Mouse (Mus musculus): ENCODE measurements around the gene Catip. TPM values are rescaled to one million over a fixed set of nuclear protein-coding genes. Genes with fewer than 3 reads are reported as not detected.

Gene Catip
- total RNA-seq, 2 experiments from 2014 or later = 0.29 to 0.45 TPM

- DNase-seq = no peak
- intact Hi-C loops (cut with DNase I) = no loop called here
Observed at GRCm38 (mm10) chr1:74380484-74380883, 18.6 kb downstream of the Catip start.

GRCm38 (mm10) chr1:74381588-74382021 lies 19.7 kb downstream of the Catip start:
- no peak for DNase-seq
- intact Hi-C loops (cut with DNase I) = no loop called here

GRCm38 (mm10) chr1:74383385-74383784 lies 21.5 kb downstream of the Catip start:
- intact Hi-C loops (cut with DNase I) = no loop called here
- DNase-seq = no peak

- intact Hi-C loops (cut with DNase I) = no loop called here
Observed at GRCm38 (mm10) chr1:74384525-74384924, 22.6 kb downstream of the Catip start.

GRCm38 (mm10) chr1:74385064-74385463 lies 23.2 kb downstream of the Catip start:
- intact Hi-C loops (cut with DNase I) = no loop called here
- no peak for DNase-seq

More at GRCm38 (mm10) chr1:74384525-74384924, 22.6 kb downstream of the Catip start:
- no peak for DNase-seq

- intact Hi-C loops (cut with DNase I) = no loop called here
- DNase-seq = no peak
Observed at GRCm38 (mm10) chr1:74385531-74385930, 23.6 kb downstream of the Catip start.

- intact Hi-C loops (cut with DNase I) = loop anchor here (2.0 kb wide), 2 partner anchors 18 to 74 kb away; no protein-coding TSS in a partner anchor
- DNase-seq = no peak
Observed at GRCm38 (mm10) chr1:74386363-74386713, 24.4 kb downstream of the Catip start.

GRCm38 (mm10) chr1:74386714-74387385 lies 24.9 kb downstream of the Catip start:
- intact Hi-C loops (cut with DNase I) = loop anchor here (2.0 kb wide), 2 partner anchors 18 to 74 kb away; no protein-coding TSS in a partner anchor

GRCm38 (mm10) chr1:74387386-74387988 lies 25.6 kb downstream of the Catip start:
- intact Hi-C loops (cut with DNase I) = loop anchor here (2.0 kb wide), 2 partner anchors 19 to 75 kb away; no protein-coding TSS in a partner anchor
- DNase-seq = no peak

More at GRCm38 (mm10) chr1:74386714-74387385, 24.9 kb downstream of the Catip start:
- peak; percentile 98 for DNase-seq

- DNase-seq = no peak
- intact Hi-C loops (cut with DNase I) = no loop called here
Observed at GRCm38 (mm10) chr1:74388398-74388920, 26.6 kb downstream of the Catip start.

GRCm38 (mm10) chr1:74389831-74390286 lies 28.0 kb downstream of the Catip start:
- DNase-seq = peak; percentile 58 to 68
- intact Hi-C loops (cut with DNase I) = no loop called here

GRCm38 (mm10) chr1:74390287-74390906 lies 28.5 kb downstream of the Catip start:
- intact Hi-C loops (cut with DNase I) = no loop called here
- peak; percentile 74 to 83 for DNase-seq

- intact Hi-C loops (cut with DNase I) = no loop called here
- DNase-seq = peak; percentile 99
Observed at GRCm38 (mm10) chr1:74390924-74391748, 29.2 kb downstream of the Catip start, which contains the start of gene Ctdsp1. Ctdsp1 (plus strand) TSS chr1:74391509.

GRCm38 (mm10) chr1:74391844-74392441 lies 30.0 kb downstream of the Catip start:
- DNase-seq = peak; percentile 88
- intact Hi-C loops (cut with DNase I) = no loop called here

GRCm38 (mm10) chr1:74392446-74392994 lies 30.6 kb downstream of the Catip start:
- intact Hi-C loops (cut with DNase I) = no loop called here
- DNase-seq = peak in 1 of 2 experiments; percentile 29

- intact Hi-C loops (cut with DNase I) = no loop called here
- DNase-seq = no peak
Observed at GRCm38 (mm10) chr1:74393010-74393409, 31.1 kb downstream of the Catip start.

- intact Hi-C loops (cut with DNase I) = no loop called here
- no peak for DNase-seq
Observed at GRCm38 (mm10) chr1:74393697-74394096, 31.8 kb downstream of the Catip start.

GRCm38 (mm10) chr1:74394311-74394710 lies 32.4 kb downstream of the Catip start:
- intact Hi-C loops (cut with DNase I) = no loop called here
- no peak for DNase-seq

- intact Hi-C loops (cut with DNase I) = no loop called here
- DNase-seq = no peak
Observed at GRCm38 (mm10) chr1:74394858-74395257, 33.0 kb downstream of the Catip start.

GRCm38 (mm10) chr1:74395290-74395689 lies 33.4 kb downstream of the Catip start:
- intact Hi-C loops (cut with DNase I) = no loop called here
- DNase-seq = no peak
